Mouse (Mus musculus): Measurements from ENCODE around the gene Gm3147.
"Not testable (repeated sequence)": the region's sequence is repeated elsewhere in the genome, so short reads cannot be mapped to it uniquely, and the experiment has no call there.

Gene Gm3147

DNA sequence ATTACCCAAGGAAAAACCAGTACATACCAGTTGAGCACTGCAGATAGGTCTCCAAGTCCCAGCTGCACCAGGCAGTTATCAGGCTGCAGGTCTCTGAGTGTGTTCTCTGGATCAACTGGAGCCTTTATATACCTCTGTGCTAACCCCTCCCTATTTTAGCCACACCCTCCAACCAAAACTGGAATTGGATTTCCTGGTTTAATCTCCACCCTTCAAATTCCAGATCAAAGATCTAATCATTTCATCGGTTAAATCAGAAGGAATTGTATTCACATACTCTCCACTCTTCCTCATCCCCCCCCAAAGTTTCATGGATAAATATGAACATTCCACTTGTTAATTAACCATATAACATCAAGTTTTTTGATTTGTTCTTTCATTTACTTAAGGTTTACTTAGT is at the start of gene Gm3147:
Gene Gm3147, minus strand, starts transcription at position 101 of the 400 bp plus-strand sequence.
- POLR2A ChIA-PET, CTCF ChIA-PET: not testable (repeated sequence)

- CTCF ChIA-PET, POLR2A ChIA-PET: not testable (repeated sequence)
Observed at GRCm38 (mm10) chr5:94648082-94648481, 31.9 kb upstream of the Gm3147 start, which contains the start of gene Gm6205. Gm6205 (plus strand) TSS chr5:94648382.

- CTCF ChIA-PET, POLR2A ChIA-PET: not testable (repeated sequence)
Observed at GRCm38 (mm10) chr5:94623679-94624078, 7.5 kb upstream of the Gm3147 start, which contains the start of gene Gm6509. Gm6509 (plus strand) TSS chr5:94623979.

All from embryonic stem cell, embryonic (primary cell).